Mouse (Mus musculus): ENCODE measurements around the gene Ssh2.

DNA sequence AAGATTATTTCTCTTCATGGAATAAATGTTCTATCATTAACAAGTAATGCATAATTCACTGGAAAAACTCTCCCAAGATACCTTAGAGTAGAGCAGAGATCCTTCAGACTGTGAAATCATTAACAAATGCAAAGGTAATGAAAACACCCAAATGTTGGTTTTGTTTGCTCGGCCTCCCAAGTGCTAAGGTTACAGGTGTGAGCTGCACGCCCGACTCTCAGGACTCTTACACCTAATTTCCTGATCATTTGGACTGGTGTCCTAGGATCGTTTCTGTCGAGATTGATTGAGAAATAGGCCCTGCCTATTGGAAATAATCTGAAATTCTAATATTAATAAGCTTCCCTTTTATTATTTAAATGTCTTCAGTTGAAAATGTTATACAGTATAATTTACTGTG is 34.6 kb upstream of the Ssh2 start:
- TF ChIP-seq POLR2A (IDR thresholded peaks at IDR 0.05; ENCODE audit: insufficient read depth, low read length), result no peak
- no peak for TF ChIP-seq CTCF (IDR thresholded peaks at IDR 0.05; ENCODE audit: low read depth, low read length)
- TF ChIP-seq EP300 (IDR thresholded peaks at IDR 0.05; ENCODE audit: insufficient read depth, low read depth, low read length), result no peak
